Mouse (Mus musculus) skeletal muscle tissue, adult 2 months (tissue): Measurements from ENCODE around the gene Adcy6.
A peak's percentile ranks its signal among the peaks of the same experiment; 100 is the strongest.

Experiments used
- DNase-seq: peaks from one replicate; pipeline ENCODE4 v3.0.0-alpha.2; 2012; ENCODE audit warnings: low read depth, low spot score

Adcy6 gene

GRCm38 (mm10) chr15:98628589-98629254, 18.8 kb upstream of the Adcy6 start:
- peak; percentile 52 for DNase-seq

GRCm38 (mm10) chr15:98626487-98627212, 16.8 kb upstream of the Adcy6 start:
- no peak for DNase-seq

GRCm38 (mm10) chr15:98626078-98626477, 16.2 kb upstream of the Adcy6 start:
- no peak for DNase-seq

- DNase-seq, result no peak
These were observed 13.5 kb upstream of the Adcy6 start for GRCm38 (mm10) chr15:98623361-98623821.

- DNase-seq, result no peak
These were observed 12.8 kb upstream of the Adcy6 start for GRCm38 (mm10) chr15:98622721-98623120.

GRCm38 (mm10) chr15:98622199-98622598, 12.3 kb upstream of the Adcy6 start:
- DNase-seq, result no peak

- peak; percentile 54 for DNase-seq
These were observed 7.3 kb upstream of the Adcy6 start for GRCm38 (mm10) chr15:98617176-98617537.

GRCm38 (mm10) chr15:98616362-98617175, 6.7 kb upstream of the Adcy6 start:
- no peak for DNase-seq

- no peak for DNase-seq
These were observed 5.9 kb upstream of the Adcy6 start for GRCm38 (mm10) chr15:98615751-98616150.

GRCm38 (mm10) chr15:98614971-98615370, 5.1 kb upstream of the Adcy6 start:
- DNase-seq, result no peak

GRCm38 (mm10) chr15:98614551-98614950, 4.7 kb upstream of the Adcy6 start:
- DNase-seq, result no peak

GRCm38 (mm10) chr15:98612229-98612628, 2.4 kb upstream of the Adcy6 start:
- no peak for DNase-seq

- no peak for DNase-seq
These were observed 306 bp upstream of the Adcy6 start for GRCm38 (mm10) chr15:98610131-98610633.

GRCm38 (mm10) chr15:98608784-98609250, 1.1 kb downstream of the Adcy6 start:
- DNase-seq, result no peak

- DNase-seq, result no peak
These were observed 1.7 kb downstream of the Adcy6 start for GRCm38 (mm10) chr15:98608058-98608783.

- DNase-seq, result peak; percentile 76
These were observed 2.3 kb downstream of the Adcy6 start for GRCm38 (mm10) chr15:98607557-98607956.

- no peak for DNase-seq
These were observed 3.1 kb downstream of the Adcy6 start for GRCm38 (mm10) chr15:98606739-98607138.

- DNase-seq, result peak; percentile 43
These were observed 3.8 kb downstream of the Adcy6 start for GRCm38 (mm10) chr15:98606051-98606536.

- DNase-seq, result no peak
These were observed 5.8 kb downstream of the Adcy6 start for GRCm38 (mm10) chr15:98604041-98604575.

- DNase-seq, result no peak
These were observed 6.9 kb downstream of the Adcy6 start for GRCm38 (mm10) chr15:98602921-98603458.
